Mouse (Mus musculus): ENCODE measurements around the gene Chrm1. TPM values are rescaled to one million over a fixed set of nuclear protein-coding genes. Genes with fewer than 3 reads are reported as not detected.
A peak's percentile ranks its signal among the peaks of the same experiment; 100 is the strongest.

The Chrm1 gene
- polyA plus RNA-seq, 1 experiment, result not detected

DNA sequence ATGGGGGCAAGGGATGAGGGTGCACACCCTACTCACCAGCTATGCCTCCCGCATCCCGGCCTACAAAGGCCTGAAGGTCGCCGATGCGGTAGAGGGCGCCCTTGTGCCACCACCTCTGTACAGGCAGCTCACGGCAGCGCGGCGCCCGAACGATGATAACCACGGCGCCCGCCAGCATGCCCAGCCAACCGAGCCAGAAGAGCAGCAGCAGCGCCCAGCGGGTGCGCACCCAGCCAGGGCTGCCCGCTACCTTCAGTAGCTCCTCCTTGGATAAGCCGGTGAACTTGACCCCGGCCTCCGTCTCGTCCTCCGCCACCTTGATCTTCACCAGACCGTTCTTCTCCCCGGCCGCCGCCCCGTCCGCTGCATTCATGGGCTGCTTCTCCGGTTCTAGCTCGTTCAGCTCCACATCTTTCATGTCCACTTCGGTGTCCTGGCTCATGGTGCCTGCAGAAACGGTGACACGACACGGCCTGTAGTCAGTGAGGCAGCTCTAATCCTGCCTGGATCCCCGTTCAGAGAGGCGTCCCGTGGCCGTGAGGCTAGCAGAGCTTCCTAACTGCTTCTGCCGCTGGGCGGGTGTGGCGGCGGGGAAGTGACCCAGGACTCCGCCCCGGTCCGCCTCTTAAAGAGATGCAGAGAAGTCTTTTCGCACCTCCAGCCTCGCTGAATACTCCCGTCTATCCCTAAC lies 49.9 kb downstream of the Chrm1 start:
- peaks cover 42% of the 10 kb centered on the region for H3K36me3 ChIP-seq (ENCODE audit: control insufficient read depth, insufficient read depth)
- H3K79me2 ChIP-seq (ENCODE audit: control insufficient read depth, insufficient read depth), result peaks cover 70% of the 10 kb centered on the region
- TF ChIP-seq CEBPB (IDR thresholded peaks at IDR 0.05; ENCODE audit: insufficient read depth, poor library complexity, severe bottlenecking), result no peak
- TF ChIP-seq TCF3 (IDR thresholded peaks at IDR 0.05; ENCODE audit: insufficient read length, low read depth), result no peak
- TF ChIP-seq SRF (IDR thresholded peaks at IDR 0.05; ENCODE audit: control insufficient read depth, insufficient read length, low read depth), result peak; percentile 11
- peak; percentile 100 for TF ChIP-seq POLR2AphosphoS2 (IDR thresholded peaks at IDR 0.05; ENCODE audit: insufficient read length, low read depth)
- no peak for TF ChIP-seq E2F4 (IDR thresholded peaks at IDR 0.05; ENCODE audit: insufficient read depth)
- no peak for TF ChIP-seq REST (IDR thresholded peaks at IDR 0.05; ENCODE audit: insufficient read depth, insufficient read length)
- no peak for TF ChIP-seq MAX (IDR thresholded peaks at IDR 0.05; ENCODE audit: low read depth)
- no peak for TF ChIP-seq TCF12 (IDR thresholded peaks at IDR 0.05; ENCODE audit: insufficient read depth, poor library complexity, severe bottlenecking)
- TF ChIP-seq POLR2A (IDR thresholded peaks at IDR 0.05; ENCODE audit: insufficient read length, low read depth), result peak; percentile 97
- no peak for TF ChIP-seq USF1 (IDR thresholded peaks at IDR 0.05; ENCODE audit: low read depth)
- peak in 1 of 3 experiments; percentile 6 for TF ChIP-seq MYOD1 (IDR thresholded peaks at IDR 0.05; ENCODE audit: control insufficient read depth in 1 of 3, insufficient read length in 2 of 3, low read depth in 2 of 3)
- TF ChIP-seq MYOG (IDR thresholded peaks at IDR 0.05; ENCODE audit: control insufficient read depth in 1 of 3, insufficient read depth in 1 of 3, insufficient read length in 2 of 3, low read depth in 2 of 3), result no peak
- H3K27me3 ChIP-seq (ENCODE audit: control insufficient read depth, insufficient read depth, insufficient read length), result no peaks in the 10 kb centered on the region
- H3ac ChIP-seq (ENCODE audit: control insufficient read depth, insufficient read length), result peak overlapping the region; percentile 68
- H3K4me3 ChIP-seq, result peak overlapping the region; percentile 93
- peak overlapping the region; percentile 80 for H3K4me2 ChIP-seq (ENCODE audit: low read depth)

DNA sequence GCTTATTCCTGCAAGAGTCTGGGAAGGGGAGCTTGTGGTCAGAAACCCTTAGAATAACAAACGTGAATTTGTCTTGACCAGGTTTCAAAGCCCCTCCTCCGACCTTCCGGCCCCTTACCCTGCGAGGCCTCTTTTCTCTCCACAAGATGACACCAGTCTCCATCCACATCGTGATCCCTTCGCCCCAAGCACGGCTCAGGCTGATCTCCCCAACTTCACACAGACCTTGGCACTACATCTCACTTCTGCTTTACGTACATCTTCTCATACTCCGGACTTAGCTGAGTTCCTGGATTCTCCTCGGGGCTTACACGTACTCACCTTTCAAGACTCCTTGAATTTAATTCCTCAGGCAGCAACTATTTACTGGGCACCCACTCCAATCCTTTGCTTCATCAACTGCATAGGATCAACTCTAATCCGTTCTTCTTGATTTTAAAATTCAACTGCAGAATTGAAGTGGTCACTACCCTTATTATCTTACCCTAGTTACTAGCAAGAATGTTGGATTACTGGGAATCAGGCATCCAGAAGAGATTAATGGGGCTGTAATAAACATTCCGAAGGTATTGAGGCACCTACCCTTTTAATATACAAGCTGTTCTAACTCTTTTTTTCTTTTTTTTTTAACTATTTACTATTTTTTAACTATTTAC lies 50.5 kb downstream of the Chrm1 start:
- H3K36me3 ChIP-seq (ENCODE audit: control insufficient read depth, insufficient read depth), result peaks cover 35% of the 10 kb centered on the region
- peak overlapping the region; percentile 68 for H3ac ChIP-seq (ENCODE audit: control insufficient read depth, insufficient read length)
- H3K79me2 ChIP-seq (ENCODE audit: control insufficient read depth, insufficient read depth), result peaks cover 77% of the 10 kb centered on the region
- H3K27me3 ChIP-seq (ENCODE audit: control insufficient read depth, insufficient read depth, insufficient read length), result no peaks in the 10 kb centered on the region
- no peak for TF ChIP-seq E2F4 (IDR thresholded peaks at IDR 0.05; ENCODE audit: insufficient read depth)
- no peak for TF ChIP-seq CEBPB (IDR thresholded peaks at IDR 0.05; ENCODE audit: insufficient read depth, poor library complexity, severe bottlenecking)
- TF ChIP-seq MYOD1 (IDR thresholded peaks at IDR 0.05; ENCODE audit: control insufficient read depth in 1 of 3, insufficient read length in 2 of 3, low read depth in 2 of 3), result no peak
- no peak for TF ChIP-seq TCF3 (IDR thresholded peaks at IDR 0.05; ENCODE audit: insufficient read length, low read depth)
- no peak for TF ChIP-seq SRF (IDR thresholded peaks at IDR 0.05; ENCODE audit: control insufficient read depth, insufficient read length, low read depth)
- TF ChIP-seq POLR2A (IDR thresholded peaks at IDR 0.05; ENCODE audit: insufficient read length, low read depth), result no peak
- no peak for TF ChIP-seq REST (IDR thresholded peaks at IDR 0.05; ENCODE audit: insufficient read depth, insufficient read length)
- TF ChIP-seq POLR2AphosphoS2 (IDR thresholded peaks at IDR 0.05; ENCODE audit: insufficient read length, low read depth), result no peak
- TF ChIP-seq USF1 (IDR thresholded peaks at IDR 0.05; ENCODE audit: low read depth), result no peak
- no peak for TF ChIP-seq MYOG (IDR thresholded peaks at IDR 0.05; ENCODE audit: control insufficient read depth in 1 of 3, insufficient read depth in 1 of 3, insufficient read length in 2 of 3, low read depth in 2 of 3)
- TF ChIP-seq TCF12 (IDR thresholded peaks at IDR 0.05; ENCODE audit: insufficient read depth, poor library complexity, severe bottlenecking), result no peak
- no peak for TF ChIP-seq MAX (IDR thresholded peaks at IDR 0.05; ENCODE audit: low read depth)
- peak overlapping the region; percentile 93 for H3K4me3 ChIP-seq
- H3K4me2 ChIP-seq (ENCODE audit: low read depth), result peak overlapping the region; percentile 80

DNA sequence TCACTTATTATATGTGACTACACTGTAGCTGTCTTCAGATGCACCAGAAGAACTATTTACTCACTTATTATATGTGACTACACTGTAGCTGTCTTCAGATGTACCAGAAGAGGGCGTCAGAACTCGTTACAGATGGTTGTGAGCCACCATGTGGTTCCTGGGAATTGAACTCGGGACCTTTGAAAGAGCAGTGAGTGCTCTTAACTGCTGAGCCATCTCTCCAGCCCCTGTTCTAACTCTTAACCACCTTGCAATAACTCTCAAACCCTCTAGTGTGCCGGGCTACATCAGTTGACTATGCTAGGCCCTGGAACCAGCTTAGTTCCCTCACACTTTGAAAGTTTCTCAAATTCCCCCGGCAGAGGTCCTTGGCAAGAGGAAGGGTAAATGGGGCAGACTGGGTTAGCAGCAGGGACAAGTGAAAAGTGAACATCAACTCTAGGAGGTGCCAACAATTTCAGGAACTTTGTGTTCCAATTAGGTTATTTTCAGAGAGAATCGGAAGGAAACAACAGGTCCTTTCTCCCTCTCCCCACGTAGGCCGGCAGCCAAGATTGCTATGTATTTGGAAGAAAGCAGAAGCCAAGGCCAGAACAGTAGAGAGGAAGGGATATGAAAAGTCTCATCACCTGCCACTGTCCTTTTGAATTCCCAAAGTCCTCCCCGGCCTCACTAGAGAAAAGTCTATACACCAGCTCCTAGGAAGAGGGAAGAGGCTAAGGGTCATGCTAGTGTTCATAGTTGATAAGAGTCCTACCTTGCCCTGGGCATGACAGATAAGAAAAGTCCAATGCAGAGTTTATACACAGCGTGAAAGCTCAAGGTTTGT lies 51.3 kb downstream of the Chrm1 start:
- Histone ChIP-seq H3K4me3 (peak overlapping the region; percentile 93), H3K27me3 (ENCODE audit: control insufficient read depth, insufficient read depth, insufficient read length) (no peaks in the 10 kb centered on the region), H3K4me2 (ENCODE audit: low read depth) (peak overlapping the region; percentile 80), H3K79me2 (ENCODE audit: control insufficient read depth, insufficient read depth) (peaks cover 75% of the 10 kb centered on the region), H3ac (ENCODE audit: control insufficient read depth, insufficient read length) (no peak overlapping the region), H3K36me3 (ENCODE audit: control insufficient read depth, insufficient read depth) (peaks cover 28% of the 10 kb centered on the region)
- TF ChIP-seq REST (IDR thresholded peaks at IDR 0.05; ENCODE audit: insufficient read depth, insufficient read length) (no peak), E2F4 (IDR thresholded peaks at IDR 0.05; ENCODE audit: insufficient read depth) (no peak)

- H3K79me2 ChIP-seq (ENCODE audit: control insufficient read depth, insufficient read depth), result peaks cover 73% of the 10 kb centered on the region
- H3K4me3 ChIP-seq, result no peak overlapping the region
- TF ChIP-seq TCF3 (IDR thresholded peaks at IDR 0.05; ENCODE audit: insufficient read length, low read depth) (no peak), MYOD1 (IDR thresholded peaks at IDR 0.05; ENCODE audit: control insufficient read depth in 1 of 3, insufficient read length in 2 of 3, low read depth in 2 of 3) (no peak), E2F4 (IDR thresholded peaks at IDR 0.05; ENCODE audit: insufficient read depth) (no peak), MYOG (IDR thresholded peaks at IDR 0.05; ENCODE audit: control insufficient read depth in 1 of 3, insufficient read depth in 1 of 3, insufficient read length in 2 of 3, low read depth in 2 of 3) (no peak), MAX (IDR thresholded peaks at IDR 0.05; ENCODE audit: low read depth) (no peak), CEBPB (IDR thresholded peaks at IDR 0.05; ENCODE audit: insufficient read depth, poor library complexity, severe bottlenecking) (no peak), SRF (IDR thresholded peaks at IDR 0.05; ENCODE audit: control insufficient read depth, insufficient read length, low read depth) (no peak), POLR2AphosphoS2 (IDR thresholded peaks at IDR 0.05; ENCODE audit: insufficient read length, low read depth) (no peak), TCF12 (IDR thresholded peaks at IDR 0.05; ENCODE audit: insufficient read depth, poor library complexity, severe bottlenecking) (no peak), REST (IDR thresholded peaks at IDR 0.05; ENCODE audit: insufficient read depth, insufficient read length) (no peak), POLR2A (IDR thresholded peaks at IDR 0.05; ENCODE audit: insufficient read length, low read depth) (no peak), USF1 (IDR thresholded peaks at IDR 0.05; ENCODE audit: low read depth) (no peak)
- H3K4me2 ChIP-seq (ENCODE audit: low read depth), result no peak overlapping the region
- H3K27me3 ChIP-seq (ENCODE audit: control insufficient read depth, insufficient read depth, insufficient read length), result no peaks in the 10 kb centered on the region
- H3ac ChIP-seq (ENCODE audit: control insufficient read depth, insufficient read length), result no peak overlapping the region
- H3K36me3 ChIP-seq (ENCODE audit: control insufficient read depth, insufficient read depth), result peaks cover 15% of the 10 kb centered on the region
Observed at GRCm38 (mm10) chr19:8715868-8716766, 52.5 kb downstream of the Chrm1 start.

Measured in myocyte (in vitro differentiated cells).